Mouse (Mus musculus): Measurements from ENCODE around the gene Hist2h3c1. TPM values are rescaled to one million over a fixed set of nuclear protein-coding genes. Genes with fewer than 3 reads are reported as not detected.
"Not testable (repeated sequence)": the region's sequence is repeated elsewhere in the genome, so short reads cannot be mapped to it uniquely, and the experiment has no call there.

The Hist2h3c1 gene
- polyA plus RNA-seq, 1 experiment = not detected

DNA sequence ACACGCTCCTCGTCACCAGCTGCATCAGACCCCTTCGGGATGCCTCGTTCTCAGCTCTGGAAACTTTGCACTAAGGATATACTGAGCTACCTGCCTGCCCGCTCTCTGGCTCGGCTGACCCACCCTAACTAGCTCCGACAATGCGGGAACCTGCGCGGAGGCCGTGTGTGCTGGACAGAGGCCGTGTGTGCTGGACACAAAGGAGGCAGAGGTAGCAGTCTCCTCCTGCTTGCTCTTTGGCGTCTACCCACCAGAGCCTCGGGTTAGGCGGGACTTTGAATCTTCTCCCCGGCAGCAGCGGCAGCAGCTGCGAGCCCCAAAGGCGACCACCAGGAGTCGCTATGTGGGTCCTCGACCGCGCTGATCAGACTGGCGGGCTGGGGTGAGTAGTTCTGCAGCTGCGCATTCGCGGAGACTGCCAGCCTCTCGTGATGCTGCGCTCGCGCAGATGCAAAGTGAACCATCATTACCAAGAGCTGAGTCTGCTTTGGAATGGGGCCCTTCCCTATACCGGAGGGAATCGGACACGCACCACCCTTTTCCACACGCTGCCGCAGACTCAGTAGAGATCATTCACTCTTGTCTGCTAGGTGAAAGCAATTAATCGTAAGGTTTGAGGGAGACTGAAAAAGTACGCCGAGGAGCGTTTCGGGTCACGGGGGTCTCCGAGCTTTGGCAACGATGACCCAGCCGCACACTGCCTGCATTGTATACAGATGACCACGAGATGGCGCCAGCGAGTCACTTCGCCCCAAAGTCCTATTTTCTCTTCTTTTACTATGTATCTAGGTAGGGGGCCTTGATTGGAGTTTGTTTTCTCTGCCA, 31.5 kb downstream of the Hist2h3c1 start:
- H3K4me3 ChIP-seq (ENCODE audit: extremely low read depth, insufficient read depth, insufficient read length) = peak overlapping the region; percentile 72
- peak overlapping the region; percentile 81 for H3K27ac ChIP-seq (ENCODE audit: insufficient read depth, low read length)
- H3K4me1 ChIP-seq (ENCODE audit: control insufficient read depth, insufficient read depth, insufficient read length) = peaks cover 5% of the 10 kb centered on the region; the same call in 1 of the 2 replicates
- peak; percentile 85 to 89 for DNase-seq (ENCODE audit: low read depth in 1 of 2, low spot score in 2 of 2)
- under 1% methylated on average over 49 of the region's 49 CpGs for WGBS
- no peaks in the 10 kb centered on the region for H3K27me3 ChIP-seq (ENCODE audit: control insufficient read depth, insufficient read depth, low read length)
- TF ChIP-seq POLR2A (IDR thresholded peaks at IDR 0.05; ENCODE audit: low read depth, low read length) (no peak), CTCF (IDR thresholded peaks at IDR 0.05; ENCODE audit: extremely low read depth, insufficient read depth, insufficient read length, insufficient replicate concordance) (peak; percentile 79)
- no peaks in the 10 kb centered on the region for H3K36me3 ChIP-seq (ENCODE audit: control insufficient read depth, insufficient read depth, low read length)

DNA sequence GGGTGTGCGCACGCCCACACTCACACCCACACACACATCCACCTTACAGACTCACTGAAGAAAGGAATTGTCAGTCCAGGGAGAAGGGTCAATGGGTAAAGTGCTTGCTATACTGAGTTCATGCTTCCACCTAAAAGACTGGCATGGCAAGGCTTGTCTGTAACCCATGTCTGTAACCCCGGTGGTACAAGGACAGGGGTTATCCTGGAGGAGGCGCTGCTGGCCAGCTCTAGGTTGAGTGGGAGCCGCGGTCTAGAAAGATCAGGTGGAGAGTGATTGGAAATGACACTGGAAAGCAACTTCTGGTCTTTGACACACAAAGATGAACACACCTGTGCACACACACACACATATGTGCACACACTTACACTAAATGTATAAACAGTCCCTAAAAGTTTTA, 34.2 kb downstream of the Hist2h3c1 start:
- 84% methylated on average over 6 of the region's 6 CpGs for WGBS
- Histone ChIP-seq H3K4me3 (ENCODE audit: extremely low read depth, insufficient read depth, insufficient read length) (no peak overlapping the region), H3K4me1 (ENCODE audit: control insufficient read depth, insufficient read depth, insufficient read length) (peaks cover 7% of the 10 kb centered on the region), H3K27ac (ENCODE audit: insufficient read depth, low read length) (no peak overlapping the region), H3K36me3 (ENCODE audit: control insufficient read depth, insufficient read depth, low read length) (no peaks in the 10 kb centered on the region), H3K27me3 (ENCODE audit: control insufficient read depth, insufficient read depth, low read length) (no peaks in the 10 kb centered on the region)
- no peak for DNase-seq (ENCODE audit: low read depth in 1 of 2, low spot score in 2 of 2)
- TF ChIP-seq CTCF (IDR thresholded peaks at IDR 0.05; ENCODE audit: extremely low read depth, insufficient read depth, insufficient read length, insufficient replicate concordance) (no peak), POLR2A (IDR thresholded peaks at IDR 0.05; ENCODE audit: low read depth, low read length) (no peak)

GRCm38 (mm10) chr3:96284457-96284856, 38.0 kb downstream of the Hist2h3c1 start:
- Histone ChIP-seq H3K27ac (ENCODE audit: insufficient read depth, low read length) (no peak overlapping the region), H3K36me3 (ENCODE audit: control insufficient read depth, insufficient read depth, low read length) (no peaks in the 10 kb centered on the region), H3K4me1 (ENCODE audit: control insufficient read depth, insufficient read depth, insufficient read length) (peaks cover 4% of the 10 kb centered on the region), H3K27me3 (ENCODE audit: control insufficient read depth, insufficient read depth, low read length) (0 out of 2 replicates have a peak, but pooled peaks cover under 1% of the 10 kb centered on the region), H3K4me3 (ENCODE audit: extremely low read depth, insufficient read depth, insufficient read length) (no peak overlapping the region)
- DNase-seq (ENCODE audit: low read depth in 1 of 2, low spot score in 2 of 2) = no peak
- WGBS = 19% methylated on average over 4 of the region's 4 CpGs
- TF ChIP-seq POLR2A (IDR thresholded peaks at IDR 0.05; ENCODE audit: low read depth, low read length) (no peak), CTCF (IDR thresholded peaks at IDR 0.05; ENCODE audit: extremely low read depth, insufficient read depth, insufficient read length, insufficient replicate concordance) (no peak)

DNA sequence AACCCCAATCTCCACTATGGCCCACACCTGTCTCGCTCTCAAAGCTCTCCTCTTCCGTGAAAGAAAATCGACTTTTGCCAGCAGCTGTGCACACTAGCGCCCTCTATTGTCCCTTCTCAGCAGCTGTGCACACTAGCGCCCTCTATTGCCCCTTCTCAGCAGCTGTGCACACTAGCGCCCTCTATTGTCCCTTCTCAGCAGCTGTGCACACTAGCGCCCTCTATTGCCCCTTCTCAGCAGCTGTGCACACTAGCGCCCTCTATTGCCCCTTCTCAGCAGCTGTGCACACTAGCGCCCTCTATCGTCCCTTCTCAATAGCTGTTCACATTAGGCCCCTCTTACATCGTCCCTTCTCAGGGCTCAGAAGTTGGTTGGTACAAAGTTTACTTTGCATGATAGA, 40.8 kb downstream of the Hist2h3c1 start:
- not testable (repeated sequence) for H3K4me3 ChIP-seq (ENCODE audit: extremely low read depth, insufficient read depth, insufficient read length); H3K36me3 ChIP-seq (ENCODE audit: control insufficient read depth, insufficient read depth, low read length); H3K4me1 ChIP-seq (ENCODE audit: control insufficient read depth, insufficient read depth, insufficient read length); H3K27me3 ChIP-seq (ENCODE audit: control insufficient read depth, insufficient read depth, low read length); H3K27ac ChIP-seq (ENCODE audit: insufficient read depth, low read length); DNase-seq (ENCODE audit: low read depth in 1 of 2, low spot score in 2 of 2)
- WGBS = 97% methylated on average over 11 of the region's 11 CpGs
- TF ChIP-seq CTCF (IDR thresholded peaks at IDR 0.05; ENCODE audit: extremely low read depth, insufficient read depth, insufficient read length, insufficient replicate concordance) = peak; percentile 29; the same call in 1 of the 2 replicates

DNA sequence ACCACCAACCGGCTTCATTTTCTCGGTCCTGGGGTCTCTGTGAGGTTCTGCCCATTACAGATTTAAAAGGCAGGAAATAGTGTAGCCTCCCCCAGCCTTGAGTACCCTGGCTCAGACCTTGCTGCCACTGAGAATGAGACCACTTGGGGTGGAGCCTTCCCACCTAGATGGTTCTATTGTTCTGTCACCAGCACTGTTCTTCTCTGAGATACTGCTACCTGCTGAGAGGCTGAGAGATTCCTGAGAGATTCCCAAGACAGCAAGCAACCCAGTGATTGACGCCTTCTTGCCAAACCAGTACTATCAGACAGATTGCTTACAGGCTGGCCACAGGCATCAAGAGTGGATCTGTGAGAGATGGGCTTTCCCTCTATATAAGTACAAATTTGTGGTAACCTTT, 42.7 kb downstream of the Hist2h3c1 start:
- no peak overlapping the region for H3K27ac ChIP-seq (ENCODE audit: insufficient read depth, low read length)
- H3K27me3 ChIP-seq (ENCODE audit: control insufficient read depth, insufficient read depth, low read length) = 0 out of 2 replicates have a peak, but pooled peaks cover 1% of the 10 kb centered on the region
- TF ChIP-seq POLR2A (IDR thresholded peaks at IDR 0.05; ENCODE audit: low read depth, low read length) = no peak
- TF ChIP-seq CTCF (IDR thresholded peaks at IDR 0.05; ENCODE audit: extremely low read depth, insufficient read depth, insufficient read length, insufficient replicate concordance) = no peak
- 84% methylated on average over 3 of the region's 3 CpGs for WGBS
- H3K36me3 ChIP-seq (ENCODE audit: control insufficient read depth, insufficient read depth, low read length) = no peaks in the 10 kb centered on the region
- H3K4me3 ChIP-seq (ENCODE audit: extremely low read depth, insufficient read depth, insufficient read length) = no peak overlapping the region
- H3K4me1 ChIP-seq (ENCODE audit: control insufficient read depth, insufficient read depth, insufficient read length) = peaks cover 5% of the 10 kb centered on the region
- no peak for DNase-seq (ENCODE audit: low read depth in 1 of 2, low spot score in 2 of 2)

DNA sequence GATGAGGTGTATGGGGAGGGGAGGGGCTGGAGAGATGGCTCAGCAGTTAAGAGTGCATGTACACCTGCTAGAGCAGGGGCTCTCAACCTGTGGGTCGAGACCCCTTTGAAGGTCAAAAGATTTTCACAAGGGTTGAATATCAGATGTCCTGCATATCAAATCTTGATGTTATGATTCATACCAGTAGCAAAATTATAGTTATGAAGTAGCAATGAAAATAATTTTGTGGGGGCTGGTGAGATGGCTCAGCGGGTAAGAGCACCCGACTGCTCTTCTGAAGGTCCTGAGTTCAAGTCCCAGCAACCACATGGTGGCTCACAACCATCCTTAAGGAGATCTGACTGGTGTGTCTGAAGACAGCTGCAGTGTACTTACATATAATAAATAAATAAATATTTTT, 44.2 kb downstream of the Hist2h3c1 start:
- not testable (repeated sequence) for DNase-seq (ENCODE audit: low read depth in 1 of 2, low spot score in 2 of 2); H3K4me1 ChIP-seq (ENCODE audit: control insufficient read depth, insufficient read depth, insufficient read length); H3K27me3 ChIP-seq (ENCODE audit: control insufficient read depth, insufficient read depth, low read length); H3K36me3 ChIP-seq (ENCODE audit: control insufficient read depth, insufficient read depth, low read length); H3K27ac ChIP-seq (ENCODE audit: insufficient read depth, low read length); H3K4me3 ChIP-seq (ENCODE audit: extremely low read depth, insufficient read depth, insufficient read length)
- WGBS = 96% methylated on average over 3 of the region's 3 CpGs

DNA sequence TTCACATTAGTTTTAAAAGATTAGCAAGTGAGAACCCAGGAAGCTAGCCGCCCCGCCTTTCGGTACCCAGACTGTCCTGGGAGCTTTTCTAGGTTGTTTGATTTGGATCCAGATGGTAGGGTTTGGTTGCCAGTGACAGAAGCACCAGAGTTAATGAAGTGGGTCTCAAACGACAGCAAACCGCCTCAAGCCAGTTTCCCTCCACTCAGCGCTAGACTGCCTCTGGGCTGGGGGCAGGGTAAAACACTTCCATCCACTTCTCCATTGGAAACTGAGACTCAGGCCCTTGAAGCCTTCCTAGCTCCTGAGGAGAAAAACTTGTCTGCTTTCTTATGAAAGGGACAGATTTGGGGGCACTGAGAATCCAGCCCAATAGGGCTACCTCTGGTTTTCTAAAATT, 46.2 kb downstream of the Hist2h3c1 start:
- TF ChIP-seq CTCF (IDR thresholded peaks at IDR 0.05; ENCODE audit: extremely low read depth, insufficient read depth, insufficient read length, insufficient replicate concordance) (no peak), POLR2A (IDR thresholded peaks at IDR 0.05; ENCODE audit: low read depth, low read length) (no peak)
- H3K4me1 ChIP-seq (ENCODE audit: control insufficient read depth, insufficient read depth, insufficient read length) = peaks cover 4% of the 10 kb centered on the region; the same call in 1 of the 2 replicates
- no peaks in the 10 kb centered on the region for H3K36me3 ChIP-seq (ENCODE audit: control insufficient read depth, insufficient read depth, low read length)
- WGBS = 79% methylated on average over 6 of the region's 6 CpGs
- 0 out of 2 replicates have a peak, but pooled peaks cover 1% of the 10 kb centered on the region for H3K27me3 ChIP-seq (ENCODE audit: control insufficient read depth, insufficient read depth, low read length)
- DNase-seq (ENCODE audit: low read depth in 1 of 2, low spot score in 2 of 2) = no peak
- no peak overlapping the region for H3K4me3 ChIP-seq (ENCODE audit: extremely low read depth, insufficient read depth, insufficient read length)
- H3K27ac ChIP-seq (ENCODE audit: insufficient read depth, low read length) = no peak overlapping the region

All from spleen, adult 2 months (tissue).